12 mouse cellular contexts compared by ENCODE assay signal in the genomic region with DNA sequence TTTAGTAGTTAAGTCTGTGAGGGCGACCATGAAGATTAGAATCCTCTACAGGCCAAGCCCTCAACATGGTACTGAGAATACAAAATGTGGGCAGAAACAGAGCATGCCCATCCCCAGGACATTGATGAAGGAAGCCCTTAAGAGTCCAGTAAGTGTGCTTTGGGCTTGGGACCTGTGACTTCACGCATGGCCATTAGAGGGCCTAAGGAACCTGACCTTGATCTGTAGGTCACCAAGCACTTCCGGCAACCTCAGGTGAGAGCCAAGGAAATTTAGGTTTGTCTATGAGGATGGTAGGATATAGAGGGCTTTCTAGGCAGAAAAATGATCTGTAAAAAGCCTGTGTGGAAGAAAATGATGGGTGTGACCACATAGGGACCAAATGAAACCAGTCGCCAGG.
"Had no signal": no experiment of that assay in that cellular context is flagged by ENCODE, and none has a peak within 500 bp of the region (broad histone marks: within the 10 kb centered on the region; RNA-seq: fewer than 3 reads in every experiment).

No protein-coding gene starts in this region.

- DNase-seq: kidney, postnatal 25 days; midbrain, embryonic 14.5 days; right cerebral cortex, adult 18-20 months; right cerebral cortex, postnatal 25 days; thymus, postnatal 4 days had no signal

- H3K27me3 ChIP-seq: kidney, embryonic 15.5 days; limb, embryonic 15.5 days; liver, embryonic 15.5 days; lung, embryonic 15.5 days; neural tube, embryonic 15.5 days had no signal

- H3K4me3 ChIP-seq: kidney, embryonic 15.5 days; limb, embryonic 15.5 days; liver, embryonic 15.5 days; lung, embryonic 15.5 days; midbrain, embryonic 10.5 days; myocyte; neural tube, embryonic 15.5 days had no signal

- H3K4me2 ChIP-seq: kidney, embryonic 15.5 days; limb, embryonic 15.5 days; liver, embryonic 15.5 days; lung, embryonic 15.5 days; neural tube, embryonic 15.5 days had no signal

- H3K9me3 ChIP-seq: kidney, embryonic 15.5 days; limb, embryonic 15.5 days; liver, embryonic 15.5 days; lung, embryonic 15.5 days; midbrain, embryonic 10.5 days; neural tube, embryonic 15.5 days had no signal

- H3K27ac ChIP-seq: kidney, embryonic 15.5 days; limb, embryonic 15.5 days; lung, embryonic 15.5 days; midbrain, embryonic 10.5 days; neural tube, embryonic 15.5 days had no signal

- H3K9ac ChIP-seq: kidney, embryonic 15.5 days; limb, embryonic 15.5 days; liver, embryonic 15.5 days; lung, embryonic 15.5 days; neural tube, embryonic 15.5 days had no signal

- H3K36me3 ChIP-seq: liver, embryonic 15.5 days; lung, embryonic 15.5 days; neural tube, embryonic 15.5 days had no signal
